Mouse (Mus musculus) B cell, adult 2 months (primary cell): ENCODE data around the gene Cfap52.

Experiments used
- DNase-seq, 2 experiments: peaks; one replicate each; pipeline ENCODE4 v3.0.0; 2022

The Cfap52 gene

GRCm38 (mm10) chr11:67965242-67965883, at the start of gene Cfap52:
Gene Cfap52 (minus strand): TSS chr11:67965651.
- peak; percentile 77 to 79 for DNase-seq

DNA sequence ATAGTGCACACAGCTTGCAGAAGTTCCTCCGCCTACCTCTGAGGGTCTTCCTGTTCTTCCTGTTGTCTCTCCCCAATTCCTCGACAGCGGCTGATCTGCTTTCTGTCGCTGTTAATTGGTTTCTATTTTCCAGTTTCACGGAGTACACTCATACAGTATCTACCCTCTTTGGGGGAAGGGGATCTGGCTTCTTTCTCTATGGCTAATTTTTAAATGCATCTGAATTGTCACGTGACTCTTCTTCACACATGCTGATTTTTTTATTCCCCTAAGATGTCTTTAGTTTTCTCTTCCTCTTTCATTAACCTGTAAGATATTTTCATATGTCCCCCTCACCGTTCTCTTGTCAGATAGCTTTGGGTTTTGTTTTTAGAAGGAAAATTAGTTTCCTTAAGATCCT, 46.8 kb upstream of the Cfap52 start:
- no peak for DNase-seq

DNA sequence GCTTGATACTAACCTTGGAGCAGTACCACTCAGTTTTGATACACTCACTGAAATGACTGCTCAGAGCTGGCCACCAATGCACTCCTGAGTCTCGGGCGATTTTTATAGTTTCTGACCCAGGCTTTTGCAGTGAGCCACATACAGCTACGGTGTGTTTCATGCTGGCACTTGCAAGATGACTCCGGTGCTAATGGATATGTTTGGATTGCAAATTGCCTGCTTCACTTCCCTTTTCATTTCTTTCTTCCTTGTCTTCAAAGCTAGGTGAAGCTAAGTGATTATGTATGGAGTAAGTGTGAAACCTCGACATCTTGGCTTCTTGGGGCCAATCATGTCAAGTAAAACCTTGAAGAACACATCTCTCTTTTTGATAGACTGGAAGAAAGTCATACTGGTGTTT, 43.9 kb upstream of the Cfap52 start:
- no peak for DNase-seq

GRCm38 (mm10) chr11:68007645-68008044, 42.2 kb upstream of the Cfap52 start:
- no peak for DNase-seq

DNA sequence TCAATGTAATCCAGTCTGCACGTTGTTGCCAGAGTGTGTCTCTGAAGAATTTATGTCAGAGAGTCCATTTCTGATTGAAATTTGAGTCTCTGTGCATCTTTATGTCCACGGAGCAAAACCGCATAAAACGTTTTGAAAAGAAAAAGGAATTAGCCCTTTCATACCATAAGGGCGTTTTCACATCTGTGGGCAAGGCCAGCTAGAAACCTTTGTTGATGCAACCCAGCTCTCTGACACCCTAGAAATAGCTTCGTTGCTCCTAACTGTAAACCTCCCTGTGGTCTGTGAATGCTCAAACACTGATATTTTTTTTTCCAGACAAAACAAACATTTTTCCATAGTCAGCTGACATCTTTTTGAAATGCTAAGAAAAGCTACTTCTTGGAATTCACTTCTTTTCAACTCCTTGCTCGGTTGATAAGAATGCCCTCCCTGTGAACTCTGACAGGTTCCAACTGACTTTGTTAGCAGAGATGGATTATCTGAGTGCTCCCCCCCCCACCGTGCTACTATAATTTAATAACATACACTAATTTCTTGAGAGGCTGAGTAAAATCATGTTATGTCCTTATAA, 40.9 kb upstream of the Cfap52 start:
- DNase-seq = no peak

- peak; percentile 61 for DNase-seq
Observed at GRCm38 (mm10) chr11:68004191-68004590, 38.7 kb upstream of the Cfap52 start.

- no peak for DNase-seq
Observed at GRCm38 (mm10) chr11:67999629-68000028, 34.2 kb upstream of the Cfap52 start.

DNA sequence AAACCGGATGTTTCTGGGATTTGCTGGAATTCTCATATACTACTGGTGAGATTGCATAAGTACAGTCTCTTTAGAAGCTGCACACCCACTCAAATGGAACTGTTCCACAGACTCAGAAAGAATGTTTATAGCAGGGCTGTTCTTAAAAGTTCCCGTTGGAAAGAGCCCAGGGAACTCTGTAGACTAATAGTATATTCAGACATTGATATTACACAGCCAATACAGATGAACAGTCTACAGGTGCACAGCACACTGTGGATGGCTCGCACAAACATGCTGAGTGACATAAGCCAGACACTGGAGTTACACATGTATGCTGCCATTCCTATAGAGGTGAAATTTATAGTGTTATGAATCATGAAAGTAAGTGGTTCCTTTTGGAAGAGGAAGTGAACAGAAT, 33.5 kb upstream of the Cfap52 start:
- no peak for DNase-seq

DNA sequence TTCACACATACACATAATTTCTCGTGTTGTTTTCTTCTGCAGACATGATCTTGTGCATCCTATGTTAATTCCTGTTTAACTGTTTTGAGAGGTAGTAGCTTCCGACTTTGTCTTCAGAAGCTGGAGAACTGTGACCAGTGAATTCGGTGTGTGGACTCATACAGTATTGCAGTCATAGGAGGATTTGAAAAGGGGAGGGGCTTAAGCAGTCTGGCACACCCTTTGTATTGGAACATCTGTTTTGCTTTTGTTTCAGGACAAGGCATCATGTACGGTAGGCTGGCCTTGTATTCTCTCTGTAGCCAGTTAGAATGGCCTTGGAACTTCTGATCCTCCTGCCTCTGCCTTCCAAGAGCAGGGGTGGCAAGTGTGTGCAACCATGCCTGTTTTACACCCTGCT, 30.5 kb upstream of the Cfap52 start:
- no peak for DNase-seq

GRCm38 (mm10) chr11:67991240-67991639, 25.8 kb upstream of the Cfap52 start:
- no peak for DNase-seq

DNA sequence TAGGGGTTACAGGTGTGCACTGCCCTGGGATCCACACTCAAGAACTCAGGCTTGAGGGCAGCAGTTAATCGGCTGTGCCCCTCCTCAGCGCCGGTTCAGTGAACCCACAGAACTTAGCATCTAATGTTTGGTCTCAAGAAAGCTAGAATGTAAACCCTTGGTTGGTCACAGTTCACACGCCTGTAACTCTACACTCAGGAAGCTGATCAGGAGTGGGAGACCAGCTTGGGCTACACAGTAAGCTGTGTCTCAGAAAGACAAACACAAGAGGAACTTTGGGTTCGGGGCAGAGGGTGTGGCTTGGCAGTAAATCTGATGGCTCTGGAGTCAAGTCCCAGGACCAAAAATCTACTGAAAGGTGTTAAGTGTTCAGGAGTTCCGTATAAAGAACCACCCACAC, 18.1 kb upstream of the Cfap52 start:
- no peak for DNase-seq

GRCm38 (mm10) chr11:67975252-67975651, 9.8 kb upstream of the Cfap52 start:
- DNase-seq = peak; percentile 29 to 48

DNA sequence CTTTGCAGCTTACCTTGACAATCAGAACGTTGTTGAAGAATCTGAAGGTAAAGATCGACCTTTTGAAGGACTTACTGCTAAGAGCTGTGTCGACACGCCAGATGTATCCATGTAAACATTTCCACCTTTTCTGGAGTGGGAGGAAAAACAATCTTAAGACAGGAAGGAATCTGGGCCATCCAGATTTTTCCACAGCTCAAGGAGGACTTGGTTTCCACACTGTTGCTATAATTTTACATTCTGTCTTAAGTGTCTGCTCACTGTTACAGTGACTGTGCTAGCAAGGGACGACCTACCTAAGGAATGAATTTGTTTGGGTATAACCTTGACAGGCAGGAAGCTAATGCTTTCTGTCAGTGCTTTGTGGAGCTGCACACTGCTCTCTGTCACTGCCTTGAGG, 7.8 kb upstream of the Cfap52 start:
- no peak for DNase-seq

DNA sequence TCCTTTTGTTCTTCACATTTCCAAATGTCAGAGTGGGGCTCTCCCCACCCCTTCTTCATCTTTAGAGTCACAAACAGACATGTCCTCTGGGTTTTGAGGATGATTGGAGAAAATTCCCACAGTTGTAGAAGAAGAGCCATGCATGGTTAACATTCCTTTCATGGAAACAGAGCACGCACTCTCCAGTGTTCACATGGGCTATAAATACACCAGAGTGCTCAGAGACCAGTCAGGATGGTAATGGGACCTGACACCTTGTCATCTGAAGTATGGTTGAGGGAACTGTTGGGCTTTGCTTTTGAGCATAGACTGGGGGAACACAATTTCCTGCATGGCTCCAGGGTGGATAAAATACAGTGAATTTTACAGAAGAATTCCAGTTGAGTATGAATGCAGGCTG, 7.2 kb upstream of the Cfap52 start:
- no peak for DNase-seq

GRCm38 (mm10) chr11:67967831-67968230, 2.4 kb upstream of the Cfap52 start:
- no peak for DNase-seq

DNA sequence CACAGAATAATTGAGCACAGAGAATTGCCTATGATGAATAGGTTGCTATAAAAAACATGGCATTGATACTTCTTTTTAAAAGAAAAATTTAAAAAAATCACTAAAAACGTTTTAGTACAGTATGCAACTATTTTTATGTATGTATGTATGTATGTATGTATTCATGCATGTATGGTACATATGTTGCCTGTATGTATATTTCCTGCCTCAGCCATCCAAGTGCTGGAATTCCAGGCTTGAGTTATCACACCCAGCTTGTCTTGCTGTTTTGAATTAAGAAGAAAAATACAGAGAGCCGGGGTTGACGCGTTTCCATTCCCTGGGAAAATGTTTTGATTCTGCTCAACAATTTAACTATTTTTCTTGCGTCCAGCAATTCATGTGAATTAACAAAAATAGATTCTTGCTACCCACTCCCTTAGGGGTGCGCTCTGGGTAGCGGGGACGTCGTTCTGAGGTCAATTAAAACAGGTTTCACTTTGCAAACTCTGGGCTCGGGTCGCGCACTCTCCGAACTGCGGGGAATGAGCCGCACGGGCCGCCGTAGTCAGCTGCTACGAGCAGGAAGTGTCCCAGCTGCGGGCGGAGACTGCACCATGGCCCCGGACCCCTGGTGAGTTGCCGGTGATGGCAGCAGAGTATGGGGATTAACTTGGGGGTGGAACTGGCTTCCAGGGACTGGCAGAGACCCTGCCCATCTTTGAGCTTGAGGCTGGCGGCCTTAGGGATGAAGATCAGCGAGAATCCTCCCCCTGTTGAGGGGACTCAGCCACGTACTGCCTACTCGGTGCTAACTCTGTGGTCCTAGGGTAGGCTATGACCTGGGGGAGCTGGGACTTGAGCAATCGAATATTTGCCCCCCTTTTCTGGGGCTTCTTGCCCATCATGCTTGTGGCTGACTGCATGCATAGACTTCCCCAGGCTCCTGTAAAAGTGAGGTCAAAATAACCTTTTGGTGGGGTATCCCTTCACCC, 741 bp upstream of the Cfap52 start, which contains the start of gene Stx8:
Stx8 (plus strand) TSS at position 289 of the 974 bp plus-strand sequence.
- peak; percentile 92 for DNase-seq

DNA sequence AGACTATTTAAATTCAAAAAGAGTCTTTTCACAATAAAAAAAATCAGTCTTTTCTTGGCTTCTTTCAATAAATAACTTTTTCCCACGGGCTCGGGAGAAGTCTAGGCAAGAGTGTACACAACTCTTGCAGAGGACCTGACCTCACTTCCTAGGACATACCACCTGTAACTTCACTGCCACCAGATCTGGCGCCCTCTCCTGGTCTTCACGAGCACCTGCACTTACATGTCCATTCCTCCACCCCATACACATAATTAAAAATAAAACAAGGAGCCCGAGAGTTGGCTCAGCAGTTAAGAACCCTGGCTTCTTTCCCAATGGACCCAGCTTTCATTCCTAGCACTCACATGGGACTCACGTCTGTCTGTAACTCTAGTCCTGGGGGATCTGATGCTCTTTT, 1.3 kb downstream of the Cfap52 start:
- DNase-seq = peak; percentile 21 to 24

GRCm38 (mm10) chr11:67954413-67954812, 11.0 kb downstream of the Cfap52 start:
- DNase-seq = no peak

DNA sequence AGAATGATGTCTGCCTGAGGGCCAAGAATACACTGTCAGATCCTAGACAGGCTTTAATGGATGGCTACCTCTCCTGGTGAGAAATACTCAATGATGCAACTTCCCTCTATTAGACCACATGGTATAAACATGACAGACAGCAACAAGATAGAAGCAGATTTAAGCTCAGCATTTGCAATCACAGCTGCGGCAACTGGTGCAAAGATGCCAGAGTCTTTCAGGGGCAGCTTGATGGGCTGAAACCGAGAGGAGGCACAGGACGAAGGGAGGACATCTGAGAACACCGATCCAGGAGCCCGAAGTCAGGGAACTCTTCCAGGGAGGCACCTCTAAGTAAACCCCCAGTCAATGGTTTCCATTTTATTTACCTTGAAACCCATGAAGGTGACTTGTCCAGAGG, 11.8 kb downstream of the Cfap52 start:
- no peak for DNase-seq

- no peak for DNase-seq
Observed at GRCm38 (mm10) chr11:67949475-67949874, 16.0 kb downstream of the Cfap52 start.

- DNase-seq = no peak
Observed at GRCm38 (mm10) chr11:67948229-67948628, 17.2 kb downstream of the Cfap52 start.

GRCm38 (mm10) chr11:67932156-67932555, 33.3 kb downstream of the Cfap52 start:
- DNase-seq = no peak

DNA sequence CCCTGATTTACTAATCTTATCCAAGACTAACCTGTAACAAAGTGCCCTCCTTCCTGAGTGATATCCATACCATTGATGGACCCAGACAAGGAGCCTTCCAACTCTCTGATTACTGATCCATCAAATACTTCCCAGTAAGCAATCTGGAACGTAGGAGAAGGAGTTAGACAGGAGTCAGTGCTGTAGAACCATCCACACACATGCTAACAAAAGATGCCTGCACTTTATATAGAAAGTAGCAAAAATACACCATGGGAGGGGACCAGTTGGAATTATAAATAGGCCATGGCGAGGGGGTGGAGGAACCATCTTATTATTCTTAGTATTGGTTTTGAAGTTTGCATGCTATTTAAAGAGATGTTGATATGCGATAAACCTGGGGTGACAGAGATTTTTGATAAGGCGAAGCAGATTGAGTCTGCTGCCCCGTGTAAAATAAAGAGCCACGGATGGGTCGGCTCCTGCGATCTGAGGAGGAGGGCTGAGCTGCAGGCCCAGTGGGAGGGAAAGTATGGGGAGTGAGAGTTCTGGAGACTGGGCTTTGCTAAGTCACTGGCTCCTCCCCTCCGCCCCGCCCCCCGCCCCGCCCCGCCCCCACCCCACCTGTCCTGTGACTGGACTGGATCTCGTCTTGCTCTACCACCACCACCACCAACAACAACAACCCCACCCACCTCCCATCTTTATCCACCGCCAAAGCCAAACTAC, 38.9 kb downstream of the Cfap52 start:
- DNase-seq = no peak
